ENCODE assay signal across 12 mouse cellular contexts in genomic region chr15:85908660-85909491, GRCm38 (mm10). TPM values are rescaled to one million over a fixed set of nuclear protein-coding genes. Genes with fewer than 3 reads are reported as not detected.
DNase-seq lines count a peak whose midpoint lies in the region; ATAC-seq and TF ChIP-seq lines count a peak whose summit lies in the region.
"Had no signal": no experiment of that assay in that cellular context is flagged by ENCODE, and none has a peak within 500 bp of the region (broad histone marks: within the 10 kb centered on the region; RNA-seq: fewer than 3 reads in every experiment).

No protein-coding gene starts in this region.

- H3ac ChIP-seq in myocyte (ENCODE audit: control insufficient read depth, insufficient read length), result no peak overlapping the region

- peak; percentile 26 for DNase-seq in kidney, adult 11 months
- DNase-seq in kidney, postnatal 10 days, result no peak
- DNase-seq in adrenal gland, postnatal 10 days, result peak; percentile 54
- DNase-seq in layer of hippocampus, adult 11-12 months (ENCODE audit: low spot score), result no peak
- DNase-seq in heart, adult 9 months (ENCODE audit: low spot score in 2 of 2), result no peak
- DNase-seq: cerebellum, adult 9-11 months; heart, postnatal 36 days; lung, postnatal 14 days had no signal

- no peaks in the 10 kb centered on the region for H3K27me3 ChIP-seq in kidney, embryonic 14.5 days (ENCODE audit: control insufficient read depth, insufficient read depth, low read length)
- H3K27me3 ChIP-seq in myocyte (ENCODE audit: control insufficient read depth, insufficient read depth, insufficient read length), result peaks cover 4% of the 10 kb centered on the region
- no peaks in the 10 kb centered on the region for H3K27me3 ChIP-seq in heart, embryonic 12.5 days (replicated peaks)

- H3K4me2 ChIP-seq in kidney, embryonic 14.5 days (replicated peaks; ENCODE audit: low read depth, low read length), result no peak overlapping the region
- H3K4me2 ChIP-seq in myocyte (ENCODE audit: low read depth), result no peak overlapping the region
- no peak overlapping the region for H3K4me2 ChIP-seq in heart, embryonic 12.5 days

- no peaks in the 10 kb centered on the region for H3K36me3 ChIP-seq in kidney, embryonic 14.5 days (ENCODE audit: control insufficient read depth, insufficient read depth, low read length)
- no peaks in the 10 kb centered on the region for H3K36me3 ChIP-seq in myocyte (ENCODE audit: control insufficient read depth, insufficient read depth)
- H3K36me3 ChIP-seq in heart, embryonic 12.5 days, result no peaks in the 10 kb centered on the region

- H3K4me3 ChIP-seq in kidney, embryonic 14.5 days (ENCODE audit: low read length), result no peak overlapping the region
- H3K4me3 ChIP-seq in myocyte, result no peak overlapping the region
- no peak overlapping the region for H3K4me3 ChIP-seq in heart, embryonic 12.5 days
- H3K4me3 ChIP-seq: left cerebral cortex, adult 2 months had no signal

- no peaks in the 10 kb centered on the region; the same call in 1 of the 2 replicates for H3K9me3 ChIP-seq in kidney, embryonic 14.5 days (ENCODE audit: control insufficient read depth, low read length)
- no peaks in the 10 kb centered on the region for H3K9me3 ChIP-seq in heart, embryonic 12.5 days (replicated peaks)

- H3K79me2 ChIP-seq in myocyte (ENCODE audit: control insufficient read depth, insufficient read depth), result no peaks in the 10 kb centered on the region

- H3K4me1 ChIP-seq in kidney, embryonic 14.5 days (ENCODE audit: control insufficient read depth, insufficient read depth, low read length), result peaks cover 16% of the 10 kb centered on the region
- peaks cover 12% of the 10 kb centered on the region for H3K4me1 ChIP-seq in heart, embryonic 12.5 days (replicated peaks)

- TF ChIP-seq POLR2A in myocyte (IDR thresholded peaks at IDR 0.05; ENCODE audit: insufficient read length, low read depth), result no peak

- 80% methylated on average over 7 of the region's 7 CpGs for WGBS in kidney, embryonic 14.5 days
- 82% methylated on average over 7 of the region's 7 CpGs for WGBS in heart, embryonic 12.5 days

- 0 out of 2 replicates have a peak overlapping the region, but pooled peaks have one; percentile 30 for H3K27ac ChIP-seq in kidney, embryonic 14.5 days (ENCODE audit: low read depth, low read length)
- H3K27ac ChIP-seq in heart, embryonic 12.5 days (ENCODE audit: poor library complexity, severe bottlenecking), result no peak overlapping the region
- H3K27ac ChIP-seq: left cerebral cortex, adult 2 months had no signal

- peak; percentile 68 for ATAC-seq in kidney, embryonic 14.5 days (ENCODE audit: low FRiP score, low TSS enrichment)
- no peak for ATAC-seq in heart, embryonic 12.5 days (ENCODE audit: insufficient number of reproducible peaks, low FRiP score)

- H3K9ac ChIP-seq in kidney, embryonic 14.5 days (ENCODE audit: low read depth, low read length), result no peak overlapping the region
- no peak overlapping the region for H3K9ac ChIP-seq in heart, embryonic 12.5 days

TF ChIP-seq in myocyte, 11 proteins besides CTCF, POLR2A, EP300 and RAD21:
- no peak for TF ChIP-seq REST (IDR thresholded peaks at IDR 0.05; ENCODE audit: insufficient read depth, insufficient read length)
- no peak for TF ChIP-seq POLR2AphosphoS2 (IDR thresholded peaks at IDR 0.05; ENCODE audit: insufficient read length, low read depth)
- peak; percentile 49 for TF ChIP-seq USF1 (IDR thresholded peaks at IDR 0.05; ENCODE audit: low read depth)
- TF ChIP-seq TCF12 (IDR thresholded peaks at IDR 0.05; ENCODE audit: insufficient read depth, poor library complexity, severe bottlenecking), result no peak
- peak in 1 of 3 experiments; percentile 18 for TF ChIP-seq MYOD1 (IDR thresholded peaks at IDR 0.05; ENCODE audit: control insufficient read depth in 1 of 3, insufficient read length in 2 of 3, low read depth in 2 of 3)

RNA-seq across cellular contexts. Expression of gene Trmu, which starts 29.8 kb away (rescaled TPM):
- 10 to 100 TPM; 27.9 to 39.9 TPM for total RNA-seq in adrenal gland, postnatal 10 days (2021)
- 28.4 and 38.3 TPM in 2 replicates for polyA plus RNA-seq in kidney, embryonic 14.5 days (2014; fragmentation: Nextera tagmentation; extraction: Ambion mirVana)
- 21.4 TPM for polyA plus RNA-seq in myocyte (2012; fragmentation: generic; extraction: Trizol)
- polyA plus RNA-seq in heart, embryonic 12.5 days (2016; fragmentation: Nextera tagmentation; extraction: Ambion mirVana), result 29.9 and 30.1 TPM in 2 replicates

RNA-seq across cellular contexts. Expression of gene Gtse1, which starts 49.3 kb away (rescaled TPM):
- total RNA-seq in adrenal gland, postnatal 10 days (2021), result 1 to 10 TPM; 4.5 to 5.1 TPM
- polyA plus RNA-seq in kidney, embryonic 14.5 days (2014; fragmentation: Nextera tagmentation; extraction: Ambion mirVana), result 26.6 and 32.3 TPM in 2 replicates
- polyA plus RNA-seq in myocyte (2012; fragmentation: generic; extraction: Trizol), result 18.0 TPM
- polyA plus RNA-seq in heart, embryonic 12.5 days (2016; fragmentation: Nextera tagmentation; extraction: Ambion mirVana), result 31.6 and 32.4 TPM in 2 replicates

Comparison
In these comparisons a context has a peak if more than half of its experiments do, and no peak if none do; other contexts are left out.
1. DNase-seq: peak in kidney, adult 11 months (single experiment) and adrenal gland, postnatal 10 days (single experiment); none in kidney, postnatal 10 days (single experiment), layer of hippocampus, adult 11-12 months (single experiment) and heart, adult 9 months (0 of 2).